Mouse (Mus musculus): ENCODE measurements around the gene Nptxr.

- TF ChIP-seq CTCF (IDR thresholded peaks at IDR 0.05; ENCODE audit: low read depth) (no peak), EP300 (IDR thresholded peaks at IDR 0.05; ENCODE audit: low read depth) (no peak)
These were observed 40.8 kb downstream of the Nptxr start for GRCm38 (mm10) chr15:79763601-79764246.
